Mouse (Mus musculus) heart, adult 9 months (tissue): ENCODE data around the gene Kncn.

Experiments used
- DNase-seq, 2 experiments: peaks; one replicate each; pipeline ENCODE4 v3.0.0; 2022; ENCODE audit warnings: low spot score in 2 of 2

Gene Kncn

DNA sequence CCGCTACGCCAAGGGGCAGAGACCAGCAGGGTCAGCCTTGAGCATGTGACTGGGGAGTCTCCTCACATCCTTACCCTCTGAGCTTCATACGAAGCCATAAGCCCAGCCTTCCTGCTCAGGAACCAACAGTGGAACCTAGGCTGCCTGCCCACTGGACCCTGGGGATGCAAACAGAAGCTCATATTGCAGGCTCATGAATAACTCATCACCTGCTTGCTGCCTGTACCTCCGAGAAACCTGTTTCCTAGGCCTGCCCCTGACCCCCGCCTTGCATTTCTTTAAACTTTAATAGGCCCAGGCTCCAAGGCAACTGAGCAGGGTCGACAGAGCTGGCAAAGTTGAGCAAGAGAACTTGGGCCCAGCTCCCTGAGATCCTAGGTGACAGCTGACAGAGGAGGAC, at the start of gene Kncn:
Gene Kncn, plus strand, starts transcription at position 379 of the 400 bp plus-strand sequence.
- no peak for DNase-seq

DNA sequence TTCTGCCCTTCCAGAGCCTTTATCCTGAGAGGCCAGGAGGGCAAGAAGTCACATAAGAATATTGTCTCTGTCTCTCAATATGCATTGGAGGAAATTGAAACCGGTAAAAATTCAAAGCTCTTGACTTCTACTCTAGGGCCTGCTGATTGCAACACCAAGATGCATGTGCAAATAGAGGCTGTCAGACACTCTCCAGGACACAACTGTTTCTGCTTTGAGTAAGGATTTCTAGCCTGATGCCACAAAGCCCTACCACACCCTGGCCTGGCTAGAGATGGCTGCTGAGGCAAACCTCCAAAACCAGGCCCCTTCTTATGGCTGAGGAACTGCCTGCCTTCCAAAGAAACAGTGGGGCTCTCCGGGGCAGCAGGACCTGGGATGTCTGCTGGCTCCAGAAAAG, 48.6 kb upstream of the Kncn start:
- DNase-seq: no peak

DNA sequence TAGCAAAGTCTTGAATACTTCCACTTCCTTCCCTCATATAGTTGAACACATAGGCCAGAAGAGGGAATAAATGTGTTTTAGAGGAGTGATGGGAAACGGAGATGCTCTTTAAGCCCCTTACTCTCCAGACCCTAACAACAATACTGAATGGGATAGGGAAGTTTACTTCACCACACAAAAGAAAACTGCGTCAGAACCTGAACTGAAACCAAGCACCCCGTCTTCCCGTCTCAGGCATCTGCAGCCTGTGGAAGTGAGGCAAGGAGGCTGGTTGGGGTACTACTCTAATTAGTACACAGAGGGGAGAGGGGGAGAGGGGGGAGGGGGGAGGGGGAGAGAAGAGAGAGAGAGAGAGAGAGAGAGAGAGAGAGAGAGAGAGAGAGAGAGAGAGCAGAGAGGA, 46.0 kb upstream of the Kncn start:
- no peak for DNase-seq

DNA sequence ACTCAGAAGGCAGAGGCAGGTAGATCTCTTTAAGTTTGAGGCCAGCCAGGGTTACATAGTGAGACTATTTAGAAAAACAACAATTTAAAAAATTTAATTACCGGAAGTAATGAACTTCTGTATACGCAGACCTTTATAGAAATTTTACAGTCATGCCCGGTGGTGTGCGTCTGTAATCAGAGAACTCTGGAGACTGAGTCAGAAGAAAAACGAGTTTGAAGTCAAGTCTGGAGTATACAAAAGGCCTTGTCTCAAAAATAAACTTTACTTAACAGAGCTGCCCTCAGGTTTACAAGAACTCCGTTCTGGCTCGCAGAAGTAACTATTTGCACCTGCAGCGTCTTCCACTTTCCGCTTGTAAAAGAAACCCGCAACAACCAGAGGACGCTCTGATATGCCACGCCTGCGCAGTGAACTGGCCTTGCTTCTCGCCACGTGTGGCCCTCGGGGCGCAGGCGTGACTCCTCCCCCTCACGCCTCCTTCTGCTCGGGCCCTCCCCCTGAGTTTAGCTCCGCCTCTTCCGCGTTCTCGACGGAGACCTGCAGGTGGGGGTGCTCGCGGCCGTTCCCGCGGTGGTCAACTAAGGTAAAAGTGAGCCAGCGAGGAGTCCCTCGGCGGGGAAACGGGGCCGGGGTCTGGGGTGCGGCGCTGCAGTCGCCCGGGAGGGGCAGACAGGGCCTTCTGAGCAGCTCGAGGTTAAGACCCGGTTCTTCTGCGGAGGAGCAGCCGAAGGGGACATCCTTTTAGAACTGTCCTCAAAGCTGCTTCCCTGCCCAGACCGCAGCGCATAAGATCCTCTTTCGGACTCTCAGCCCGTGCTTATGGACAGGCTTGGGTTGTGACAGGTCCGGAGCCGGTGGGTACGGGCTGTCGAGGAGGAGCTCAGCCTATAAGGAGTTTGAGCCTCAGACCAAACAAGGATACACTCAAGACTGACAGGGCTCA, 45.2 kb upstream of the Kncn start, which contains the start of gene Mknk1:
Gene Mknk1, plus strand, starts transcription at position 503 of the 946 bp plus-strand sequence.
- DNase-seq: peak; percentile 90 to 92

DNA sequence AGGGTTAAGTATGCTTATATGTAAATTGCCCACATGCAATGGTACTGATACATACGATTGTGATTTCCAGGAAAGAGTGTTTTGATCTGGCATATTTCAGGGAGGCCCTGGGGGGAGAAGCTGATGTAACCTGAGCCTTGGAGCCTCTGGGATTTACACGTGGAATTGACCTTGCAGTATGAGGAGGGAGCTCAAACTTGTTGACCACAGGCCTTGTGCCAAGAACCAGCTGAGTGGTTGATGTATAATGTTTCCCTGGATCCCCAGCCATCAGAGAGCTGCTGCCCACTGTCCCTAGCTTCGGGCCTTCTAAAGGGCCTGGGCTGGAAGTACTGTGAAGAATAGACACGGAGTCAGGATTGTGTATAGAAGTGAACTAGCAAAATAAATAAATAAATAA, 44.2 kb upstream of the Kncn start:
- no peak for DNase-seq

DNA sequence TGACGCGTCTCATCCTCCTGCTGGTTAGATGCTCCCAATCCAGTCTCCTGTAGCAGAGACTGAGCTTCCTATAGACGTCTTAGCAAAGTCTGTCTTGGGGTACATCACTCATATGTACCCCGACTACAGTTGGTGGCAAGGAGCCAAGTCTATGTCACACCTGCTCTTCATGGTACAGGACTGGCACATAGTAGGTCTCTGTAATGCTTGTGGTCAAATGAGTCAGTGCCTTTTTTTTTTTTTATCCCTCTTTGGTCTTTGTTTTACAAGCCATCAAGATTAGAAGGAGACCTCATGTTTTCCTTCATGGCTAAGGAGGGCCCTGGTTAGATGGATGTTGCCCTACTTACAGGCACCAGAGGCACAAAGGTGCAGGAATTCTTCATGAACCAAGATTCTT, 43.4 kb upstream of the Kncn start:
- DNase-seq: no peak

DNA sequence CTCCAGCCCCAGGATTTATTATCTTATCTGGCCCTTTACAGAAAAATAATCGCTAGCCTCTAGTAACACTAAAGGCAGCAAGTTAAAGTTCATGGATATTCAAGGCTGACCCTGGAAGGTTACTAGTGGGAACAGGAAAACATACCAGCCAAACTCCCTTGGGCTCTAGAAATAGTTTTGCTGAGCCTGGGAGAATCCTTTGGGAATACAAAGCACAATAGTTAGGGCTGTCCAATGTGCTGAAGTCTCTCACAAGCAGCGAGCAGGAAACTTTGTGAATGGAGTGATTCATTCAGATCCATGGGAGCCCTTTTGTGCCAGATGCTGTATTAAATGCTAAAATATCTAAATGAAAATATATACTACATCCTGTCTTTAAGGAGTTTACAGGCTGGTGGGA, 37.5 kb upstream of the Kncn start:
- DNase-seq: peak; percentile 44 to 54

DNA sequence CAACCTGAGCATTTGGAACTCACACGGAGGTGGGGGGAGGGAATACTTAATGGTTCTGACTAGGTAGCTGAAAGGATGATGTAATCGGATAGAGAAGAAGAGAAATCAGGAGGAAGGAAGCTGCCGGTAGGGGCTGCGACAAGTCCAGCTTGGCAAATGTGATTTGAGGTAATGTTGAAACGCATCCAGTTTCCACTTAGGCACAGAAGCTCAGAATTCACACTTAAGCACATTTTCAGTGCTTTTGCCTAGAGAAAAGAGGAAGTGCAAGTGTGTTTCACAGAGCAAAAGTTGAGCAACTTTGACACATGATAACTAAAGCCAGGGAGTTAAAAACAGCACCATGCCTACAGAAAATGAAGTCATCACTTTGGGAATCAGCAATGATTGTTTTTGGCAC, 36.8 kb upstream of the Kncn start:
- DNase-seq: peak; percentile 53 to 64

DNA sequence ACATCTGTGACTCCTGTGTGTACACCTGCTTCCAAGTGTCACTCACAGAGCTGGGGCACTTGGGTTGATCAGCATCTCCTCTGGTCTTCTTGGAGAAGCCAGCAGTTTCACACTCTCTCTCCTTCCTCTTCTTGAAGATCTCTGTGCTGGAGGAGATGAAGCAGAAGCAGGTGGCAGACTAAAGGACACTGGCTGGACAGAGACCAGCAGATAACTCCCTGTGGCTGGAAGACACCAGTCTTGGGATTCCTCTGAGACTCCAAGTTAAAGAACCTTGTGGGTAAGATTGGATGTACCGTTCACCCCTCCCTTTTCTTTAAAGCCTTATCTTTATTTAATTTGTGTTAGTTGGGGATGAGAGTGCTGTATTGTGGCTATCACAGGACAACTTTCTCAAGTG, 36.1 kb upstream of the Kncn start:
- no peak for DNase-seq

DNA sequence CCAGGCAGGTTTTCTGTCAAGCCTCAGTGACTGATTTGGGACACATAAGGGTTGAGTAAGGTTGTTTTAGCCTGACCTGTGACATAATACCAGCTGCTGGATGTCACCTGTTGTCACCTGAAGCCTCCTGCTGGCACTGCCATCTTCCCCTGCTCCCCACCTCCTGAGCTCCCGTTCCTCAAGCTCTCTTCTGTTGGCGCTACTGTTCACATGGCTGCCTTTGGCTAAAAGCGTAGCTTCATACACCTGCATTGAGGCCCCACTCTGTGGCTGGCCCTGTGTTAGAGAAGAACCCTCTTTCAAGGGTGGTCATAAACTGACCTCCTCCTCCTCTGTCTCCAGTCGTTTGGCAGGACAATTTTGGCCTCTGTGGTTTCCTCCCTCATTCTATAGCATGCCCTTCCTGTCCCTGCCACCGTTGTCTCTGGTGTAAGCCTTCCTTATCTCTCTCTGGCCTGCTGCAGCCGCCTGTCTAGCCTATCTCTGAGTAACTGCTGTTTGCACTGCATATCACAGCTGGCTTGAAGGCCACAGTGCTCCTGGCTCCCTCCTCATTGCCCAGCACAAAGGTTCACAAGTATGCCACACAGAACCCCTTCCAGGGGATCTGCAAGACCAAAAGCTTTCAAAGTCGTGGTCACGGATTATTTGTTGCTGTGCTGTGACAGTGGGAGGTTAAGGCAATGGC, 35.1 kb upstream of the Kncn start:
- no peak for DNase-seq

DNA sequence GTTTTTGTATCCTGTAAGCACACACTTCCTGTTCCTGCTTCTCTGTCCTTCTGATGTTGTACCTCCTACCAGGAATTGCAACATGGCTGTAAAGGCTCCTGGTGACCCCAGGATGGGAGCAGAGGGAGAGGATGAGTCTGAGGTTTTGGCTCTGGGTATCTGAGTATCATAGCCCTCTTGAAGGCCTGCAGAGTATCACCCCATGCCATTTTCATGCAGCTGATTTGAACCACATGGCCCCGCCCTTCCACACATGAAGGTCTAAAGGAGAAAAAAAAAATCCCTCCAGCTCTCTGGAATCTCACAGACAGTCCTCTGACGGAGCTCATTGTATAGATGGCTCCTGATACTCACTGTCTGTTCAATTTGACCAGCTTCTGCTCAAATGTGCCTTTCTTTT, 34.1 kb upstream of the Kncn start:
- DNase-seq: no peak

DNA sequence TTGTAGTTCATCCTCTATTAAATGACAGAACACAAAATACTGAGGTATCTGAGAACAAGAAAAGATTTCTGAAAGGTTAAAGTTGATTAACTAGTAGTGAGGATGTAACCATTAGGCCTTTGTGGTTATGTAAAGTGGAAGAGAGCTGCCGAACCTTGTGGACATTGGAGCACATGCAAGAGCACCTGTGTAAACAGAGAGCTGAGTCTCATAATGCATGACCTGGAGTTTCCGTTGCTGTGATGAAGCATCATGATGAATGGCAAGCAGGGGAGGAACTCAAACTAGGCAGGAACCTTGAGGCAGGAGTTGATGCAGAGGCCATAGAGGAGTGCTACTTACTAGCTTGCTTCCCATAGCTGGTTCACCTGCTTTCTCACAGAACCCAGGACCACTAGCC, 33.6 kb upstream of the Kncn start:
- DNase-seq: no peak

DNA sequence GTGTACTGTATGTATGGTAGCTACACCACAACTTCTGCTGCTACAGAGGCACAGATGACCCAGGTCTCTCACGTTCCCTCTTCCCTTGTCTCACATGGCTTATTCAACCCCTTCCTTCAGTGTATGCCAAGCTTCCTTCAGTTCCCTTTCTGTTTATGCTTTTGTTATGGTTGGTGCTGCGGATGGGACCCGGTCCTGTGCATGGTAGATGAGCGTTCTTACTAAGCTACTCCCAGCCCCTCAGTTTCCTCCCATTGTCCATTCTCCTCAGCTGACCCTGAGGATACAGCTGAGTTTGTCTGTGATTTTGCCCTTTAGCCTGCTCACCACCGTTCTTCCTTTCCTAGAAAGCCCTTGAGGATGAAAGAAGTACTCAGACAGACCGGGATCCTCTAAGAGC, 32.6 kb upstream of the Kncn start:
- DNase-seq: no peak

DNA sequence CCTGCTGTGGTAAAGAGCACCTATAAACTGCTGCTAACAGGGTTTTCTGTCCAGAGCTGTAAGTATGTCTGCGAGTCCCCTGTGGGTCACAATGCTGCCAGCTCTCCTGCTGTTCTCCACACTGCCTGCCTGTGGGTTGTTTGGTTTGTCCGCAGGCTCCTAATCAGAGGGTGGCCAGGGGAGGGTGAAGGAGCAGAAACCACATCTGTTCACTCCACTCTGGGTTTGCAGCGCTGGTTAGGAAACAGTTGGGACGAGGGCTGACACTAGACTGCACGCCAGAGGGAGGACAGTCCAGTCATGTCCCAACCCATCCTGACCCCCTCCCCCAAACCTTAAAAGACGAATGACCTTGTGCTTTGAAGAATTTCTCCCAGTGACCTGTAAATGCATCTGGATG, 29.1 kb upstream of the Kncn start:
- DNase-seq: no peak

DNA sequence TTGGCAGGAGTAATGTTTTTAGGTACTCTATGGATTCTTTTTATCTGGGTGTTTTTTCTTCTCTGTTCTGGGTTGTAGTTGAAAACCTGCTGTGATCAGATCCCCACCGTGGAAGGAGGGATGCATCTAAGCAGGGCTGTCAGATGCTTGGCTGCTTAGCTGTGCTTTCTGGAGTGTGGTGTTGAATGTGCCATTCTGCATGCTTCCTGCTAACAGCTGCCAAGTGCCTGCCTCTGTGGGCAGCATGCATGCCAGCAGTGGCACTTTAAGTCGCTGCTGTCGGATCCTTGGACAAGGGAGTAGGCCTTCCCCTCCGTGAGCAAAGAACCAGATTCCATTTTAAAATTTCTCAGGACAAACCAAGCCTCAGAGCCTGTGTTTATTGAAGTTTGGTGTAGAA, 28.6 kb upstream of the Kncn start:
- no peak for DNase-seq

DNA sequence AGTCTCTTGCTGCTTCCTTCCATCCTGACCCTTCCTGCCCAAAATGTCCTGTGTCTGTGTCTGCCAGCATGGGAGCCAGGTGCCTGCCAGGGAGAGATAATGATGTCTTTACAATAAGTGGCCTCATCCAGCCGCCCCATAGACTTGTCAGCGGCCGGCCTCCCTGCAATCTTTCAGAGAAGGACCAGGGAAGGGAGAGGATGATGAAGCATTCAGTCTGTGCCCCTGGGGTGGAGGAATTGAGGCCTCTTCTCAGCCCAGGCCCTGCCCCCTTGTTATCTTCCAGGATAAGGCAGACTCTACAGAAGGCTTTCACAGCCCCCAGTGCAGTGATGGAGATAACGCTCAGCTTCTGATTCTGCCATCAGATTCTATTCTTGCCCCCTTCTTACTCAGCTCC, 27.9 kb upstream of the Kncn start:
- DNase-seq: no peak

DNA sequence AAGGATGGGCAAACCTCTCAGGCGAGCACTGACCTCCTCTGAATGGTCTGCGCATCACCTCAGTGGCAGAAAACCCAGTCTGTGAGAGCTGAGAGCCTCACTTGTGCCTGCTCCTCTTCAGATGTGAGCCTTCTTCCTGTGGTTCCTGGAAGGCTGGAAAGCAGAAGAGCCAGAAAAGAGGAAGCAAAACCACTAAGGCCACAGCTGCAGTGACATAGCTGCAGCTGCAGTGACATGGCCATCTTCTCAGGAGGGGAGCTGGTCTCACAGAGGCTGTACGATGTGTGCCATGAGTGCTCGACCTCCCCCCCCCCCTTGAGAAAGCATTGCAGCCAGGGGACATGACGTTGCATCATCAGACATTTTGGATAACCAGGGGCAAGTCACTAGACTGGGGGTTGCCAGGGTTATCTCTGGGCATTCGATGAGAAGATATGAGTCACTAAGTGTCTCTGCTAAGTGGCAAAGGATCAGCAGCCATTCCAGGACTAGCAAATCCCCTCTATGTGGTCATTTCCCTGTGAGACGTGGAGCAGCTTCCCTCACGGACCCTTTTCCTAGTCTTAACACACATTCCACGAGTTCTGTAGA, 26.8 kb upstream of the Kncn start:
- DNase-seq: peak in 1 of 2 experiments; percentile 66

DNA sequence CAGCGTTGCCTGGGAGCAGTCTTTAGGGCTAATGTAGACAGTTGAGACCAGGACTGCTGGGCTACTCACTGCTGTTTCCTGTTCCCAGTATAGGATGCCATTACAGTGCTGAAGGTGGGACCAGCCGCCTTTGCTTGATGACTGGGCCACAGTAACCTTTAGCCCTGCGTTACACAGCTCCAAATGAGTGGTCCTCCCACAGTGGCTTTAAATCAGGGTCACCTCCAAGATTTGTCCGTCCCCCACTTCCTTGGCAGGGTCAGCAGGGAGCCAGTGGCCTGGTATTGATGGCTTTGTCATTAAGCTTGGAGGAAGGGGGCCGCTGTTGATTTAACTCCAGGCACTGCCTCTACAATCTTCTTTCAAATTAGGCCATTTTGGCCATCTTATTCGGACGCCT, 20.8 kb upstream of the Kncn start:
- DNase-seq: no peak

DNA sequence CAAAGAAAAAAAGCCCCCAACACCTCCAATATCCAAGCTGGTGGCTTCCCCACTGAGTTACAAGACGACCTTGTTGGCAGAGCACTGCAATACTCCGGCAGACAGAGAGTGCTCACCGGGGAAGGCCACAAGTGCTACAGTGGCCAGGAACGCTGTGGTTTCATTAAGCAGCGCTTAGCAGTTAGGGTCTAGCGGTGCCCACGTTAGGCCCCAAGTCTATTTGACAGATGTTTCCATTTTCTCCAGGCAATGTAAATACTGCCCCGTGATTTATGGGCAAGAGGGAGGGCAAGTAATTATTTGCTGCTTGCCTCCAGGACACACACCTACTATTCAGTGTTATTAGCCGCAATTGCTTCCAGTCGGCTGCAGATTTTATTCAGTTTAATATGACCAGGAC, 20.3 kb upstream of the Kncn start:
- DNase-seq: no peak

DNA sequence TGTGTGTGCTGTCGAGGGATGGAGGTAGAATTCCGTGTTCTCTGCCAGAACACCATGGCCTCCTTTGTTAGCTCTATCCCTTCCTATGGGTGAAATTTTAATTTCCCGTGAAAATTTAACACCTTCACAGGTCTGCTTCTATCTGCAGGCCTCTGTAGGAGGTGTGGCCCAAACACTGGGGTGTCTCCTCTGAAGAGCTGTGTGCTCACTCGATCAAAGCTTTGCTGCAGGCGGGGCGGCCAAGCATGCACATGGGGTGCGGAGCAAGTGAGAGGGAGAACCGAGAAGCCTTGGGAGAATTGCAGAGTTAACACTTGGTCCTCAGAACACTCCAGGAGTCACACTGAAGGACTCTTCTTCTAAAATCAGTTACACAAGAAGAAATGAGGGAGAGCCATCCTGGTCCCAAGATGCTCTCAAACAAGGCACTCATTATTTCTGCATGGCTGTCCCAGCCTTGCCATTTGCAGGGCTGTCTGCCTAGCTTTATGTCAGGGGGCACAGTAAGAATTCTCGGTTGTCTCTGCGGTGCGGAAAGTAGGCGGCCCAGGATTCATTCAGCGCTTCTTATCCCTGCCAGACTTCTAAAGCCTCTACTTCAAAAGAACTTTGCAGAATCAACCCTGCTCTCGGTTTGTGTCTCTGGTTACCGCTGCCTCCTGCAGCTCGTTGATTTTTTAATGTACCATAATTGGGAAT, 14.5 kb upstream of the Kncn start:
- DNase-seq: no peak

DNA sequence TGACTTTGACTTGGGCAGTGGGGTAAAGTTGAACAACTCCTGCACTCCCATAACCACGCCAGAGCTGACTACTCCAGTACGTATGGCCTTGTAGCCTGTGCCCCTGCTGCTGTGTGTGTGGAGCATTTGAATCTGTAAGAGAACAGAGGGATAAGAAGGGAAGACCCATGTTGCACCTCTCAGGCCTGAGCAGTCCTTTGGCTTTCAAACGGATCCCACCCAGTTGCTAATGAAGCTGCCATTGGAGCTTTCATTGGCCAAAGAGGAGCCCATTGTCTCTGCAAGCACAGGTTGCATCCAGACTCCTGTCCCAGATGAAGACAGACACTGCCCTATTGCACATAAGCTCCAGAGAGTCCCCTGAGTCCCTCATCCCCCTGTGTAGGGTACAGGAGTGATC, 11.0 kb upstream of the Kncn start:
- DNase-seq: no peak

DNA sequence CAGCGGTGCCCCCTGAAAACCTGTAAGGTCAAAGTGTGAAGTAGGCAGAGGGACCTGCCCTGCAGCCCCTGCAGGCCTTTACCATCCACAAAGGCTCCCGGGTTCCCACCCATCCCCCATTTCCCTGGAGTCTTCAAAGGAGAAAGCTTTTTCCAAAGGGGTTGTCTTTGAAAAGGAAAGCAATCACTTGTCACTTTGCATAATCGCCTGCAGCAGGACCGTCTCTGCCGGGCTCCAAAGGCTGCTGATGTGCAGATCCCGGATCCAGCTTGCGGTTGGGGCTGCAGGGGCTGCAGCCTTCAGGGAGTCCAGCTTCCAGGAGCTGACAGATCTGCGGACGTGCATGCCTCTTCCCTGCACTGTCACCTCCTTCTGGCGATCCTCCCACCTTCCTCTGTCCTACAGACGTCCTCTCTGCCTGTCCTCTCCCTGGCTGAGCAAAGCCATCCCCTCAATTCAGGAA, 6.0 kb upstream of the Kncn start:
- DNase-seq: no peak
